Mouse (Mus musculus): Measurements from ENCODE around the gene Cln3.

DNA sequence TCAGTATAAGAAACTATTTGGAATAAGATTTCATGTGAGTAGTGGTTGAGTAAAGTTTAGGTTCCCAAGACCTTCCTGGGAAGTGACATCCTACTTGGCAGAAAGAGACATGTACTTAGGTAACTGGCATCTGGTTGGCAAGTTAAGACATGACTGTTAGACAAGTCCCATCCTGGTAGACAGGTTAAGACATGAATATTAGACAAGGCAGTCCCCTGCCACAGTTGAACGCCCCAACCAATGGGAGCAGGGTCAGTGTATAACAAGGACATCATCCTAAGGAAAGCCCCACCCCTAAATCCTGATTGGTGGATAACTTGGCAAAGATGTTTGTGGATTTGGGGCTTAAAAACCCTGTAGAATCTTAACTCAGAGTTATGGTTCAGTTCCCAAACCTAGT lies 52.2 kb downstream of the Cln3 start:
- no peak for TF ChIP-seq MYOG (IDR thresholded peaks at IDR 0.05; ENCODE audit: control insufficient read depth, extremely low read depth, insufficient read length)
- TF ChIP-seq CTCF (IDR thresholded peaks at IDR 0.05; ENCODE audit: control insufficient read depth, insufficient read depth, insufficient read length): no peak
- TF ChIP-seq MAX (IDR thresholded peaks at IDR 0.05): no peak

Measured in C2C12 (cell line).